Mouse (Mus musculus): ENCODE data around the gene Cpsf4l.

GRCm38 (mm10) chr11:113651907-113652273, 57.9 kb downstream of the Cpsf4l start:
- no peak for TF ChIP-seq CTCF (IDR thresholded peaks at IDR 0.05; ENCODE audit: low read depth, low read length)
- TF ChIP-seq GATA1 (IDR thresholded peaks at IDR 0.05; ENCODE audit: borderline replicate concordance, low read length), result no peak
